Mouse (Mus musculus) hindbrain, embryonic 11.5 days (tissue): ENCODE measurements around the gene Abhd2. TPM values are rescaled to one million over a fixed set of nuclear protein-coding genes. Genes with fewer than 3 reads are reported as not detected.

ENCODE experiments used
- ATAC-seq: fragments of 200-750 bp; cut with Nextera tagmentation; 2 replicates; pipeline ENCODE4 v1.8.0; 2017; ENCODE audit warnings: mild to moderate bottlenecking, moderate TSS enrichment, moderate library complexity; ENCODE audit not compliant: low FRiP score
- DNase-seq: peaks from one replicate; pipeline ENCODE4 v3.0.0-alpha.2; 2015; ENCODE audit warnings: low spot score
- H3K27ac ChIP-seq: fragments of 300-500 bp; sonication (generic); 2 replicates; pipeline ENCODE4 v1.5.1; 2014; ENCODE audit warnings: mild to moderate bottlenecking, low read depth, low read length
- H3K27me3 ChIP-seq: fragments of 300-500 bp; sonication (generic); 2 replicates; pipeline ENCODE4 v1.6.1; 2014; ENCODE audit warnings: mild to moderate bottlenecking, low read length, moderate library complexity, mixed read lengths; ENCODE audit not compliant: control insufficient read depth, insufficient read depth
- H3K36me3 ChIP-seq: fragments of 300-500 bp; sonication (generic); 2 replicates; pipeline ENCODE4 v1.6.1; 2014; ENCODE audit warnings: mild to moderate bottlenecking, low read length, moderate library complexity, mixed read lengths; ENCODE audit not compliant: control insufficient read depth, insufficient read depth
- H3K4me1 ChIP-seq: fragments of 300-500 bp; sonication (generic); replicated peaks from 2 replicates; pipeline ENCODE4 v1.6.1; 2014; ENCODE audit warnings: low read length, mixed read lengths; ENCODE audit not compliant: control insufficient read depth, insufficient read depth
- H3K4me2 ChIP-seq: fragments of 300-500 bp; sonication (generic); replicated peaks from 2 replicates; pipeline ENCODE4 v1.6.1; 2014; ENCODE audit warnings: mild to moderate bottlenecking, low read depth, low read length
- H3K4me3 ChIP-seq: fragments of 300-500 bp; sonication (generic); 2 replicates; pipeline ENCODE4 v1.5.1; 2014; ENCODE audit warnings: low read depth, low read length
- H3K9ac ChIP-seq: fragments of 300-500 bp; sonication (generic); 2 replicates; pipeline ENCODE4 v1.6.1; 2014; ENCODE audit warnings: low read depth, low read length
- H3K9me3 ChIP-seq: fragments of 300-500 bp; sonication (generic); 2 replicates; pipeline ENCODE4 v1.6.1; 2016; ENCODE audit warnings: low read length; ENCODE audit not compliant: control insufficient read depth
- whole genome bisulfite sequencing: fragments of 180-500 bp; shearing (Covaris S2); extraction: QIAGEN DNeasy Blood & Tissue Kit; methylation state at CpG from one replicate; pipeline ENCODE4 v1.1.7; 2014; 5-methylcytosine and 5-hydroxymethylcytosine counted together
- polyA plus RNA-seq: library from polyadenylated mRNA; unstranded; fragments of >200 nt; fragmentation: Nextera tagmentation; extraction: Ambion mirVana; gene quantifications from 2 replicates; pipeline ENCODE4 v1.2.1, GENCODE M21; 2014

Gene Abhd2
- polyA plus RNA-seq, 1 experiment from 2014 or later = 12.2 TPM

DNA sequence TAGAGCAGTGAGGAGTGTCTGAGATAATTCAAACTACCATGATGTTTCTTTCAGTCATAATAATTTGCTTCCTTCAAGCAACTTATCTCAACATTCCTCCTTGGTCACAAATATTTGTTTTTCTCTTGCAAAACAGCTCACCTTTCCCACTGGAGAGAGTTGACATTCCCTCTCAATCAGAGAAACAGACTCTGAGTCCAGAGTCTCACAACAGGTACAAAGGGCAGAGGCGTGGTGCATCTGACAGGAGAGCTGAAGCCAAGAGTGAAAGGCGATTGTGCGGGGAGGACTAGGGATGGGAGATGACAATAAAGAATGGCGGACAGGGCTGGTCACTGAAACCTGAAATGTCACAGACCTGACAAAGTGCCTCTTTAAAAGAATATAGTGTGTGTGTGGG lies 16.3 kb upstream of the Abhd2 start:
- Histone ChIP-seq H3K9me3 (no peaks in the 10 kb centered on the region), H3K4me1 (no peaks in the 10 kb centered on the region), H3K27me3 (no peaks in the 10 kb centered on the region), H3K27ac (no peak overlapping the region), H3K4me3 (no peak overlapping the region), H3K36me3 (no peaks in the 10 kb centered on the region), H3K9ac (no peak overlapping the region), H3K4me2 (no peak overlapping the region)
- no peak for DNase-seq
- ATAC-seq = no peak
- 91% methylated on average over 4 of the region's 4 CpGs for WGBS

DNA sequence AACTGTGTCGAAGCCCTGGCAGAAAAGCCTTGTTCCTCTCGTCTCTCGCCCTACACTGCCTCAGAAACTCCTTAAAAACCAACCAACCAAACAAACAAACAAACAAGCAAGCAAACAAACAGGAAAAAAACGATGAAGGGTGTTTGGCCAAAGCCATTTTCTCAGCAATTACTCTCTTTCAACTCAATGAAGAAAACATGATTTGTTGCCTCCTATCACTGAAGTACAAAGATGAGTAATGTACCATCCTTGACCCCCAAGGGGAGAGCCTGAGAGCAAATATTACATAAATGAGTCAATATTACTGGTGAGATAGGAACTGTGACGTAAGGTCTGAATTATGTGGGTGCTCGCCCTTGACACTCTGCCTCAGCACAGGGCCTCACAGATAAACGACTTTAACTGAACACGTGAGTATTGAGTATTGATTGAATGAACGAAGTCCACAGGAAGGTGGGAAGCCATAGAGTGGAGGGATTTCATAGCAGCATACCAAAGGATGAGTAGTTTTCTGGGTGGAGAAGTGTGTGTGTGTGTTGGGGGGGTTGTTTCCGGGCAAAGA lies 13.9 kb upstream of the Abhd2 start:
- 89% methylated on average over 10 of the region's 10 CpGs for WGBS
- no peak for ATAC-seq

DNA sequence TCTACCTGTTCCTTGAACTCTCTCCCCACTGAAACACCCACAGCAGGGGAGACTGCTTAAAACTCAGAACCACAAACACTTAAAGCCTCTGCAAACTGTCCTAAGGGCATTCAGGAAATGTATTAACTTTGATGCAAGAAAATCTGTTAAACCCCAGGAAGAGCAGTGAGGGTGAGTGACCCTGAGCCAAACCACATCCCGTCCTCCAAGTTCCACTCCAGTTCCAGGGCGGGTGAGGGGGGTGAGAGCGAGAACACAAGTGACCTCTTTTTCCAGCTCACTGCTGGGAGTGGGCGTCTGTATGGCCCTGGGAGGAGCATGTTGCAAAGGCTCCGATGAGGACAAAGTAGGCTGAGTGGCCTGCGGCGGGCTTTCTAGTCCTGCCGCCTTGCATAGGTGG lies 10.5 kb upstream of the Abhd2 start:
- Histone ChIP-seq H3K4me2 (no peak overlapping the region), H3K27ac (no peak overlapping the region), H3K36me3 (no peaks in the 10 kb centered on the region), H3K4me1 (no peaks in the 10 kb centered on the region), H3K27me3 (no peaks in the 10 kb centered on the region), H3K9me3 (no peaks in the 10 kb centered on the region), H3K4me3 (no peak overlapping the region), H3K9ac (no peak overlapping the region)
- DNase-seq (no peak), ATAC-seq (no peak)
- 86% methylated on average over 8 of the region's 8 CpGs for WGBS

More for the DNA sequence above, 13.9 kb upstream of the Abhd2 start:
- Histone ChIP-seq H3K4me1 (no peaks in the 10 kb centered on the region), H3K9ac (no peak overlapping the region), H3K4me3 (no peak overlapping the region), H3K36me3 (no peaks in the 10 kb centered on the region), H3K27me3 (no peaks in the 10 kb centered on the region), H3K4me2 (no peak overlapping the region), H3K9me3 (no peaks in the 10 kb centered on the region), H3K27ac (no peak overlapping the region)
- DNase-seq = no peak

DNA sequence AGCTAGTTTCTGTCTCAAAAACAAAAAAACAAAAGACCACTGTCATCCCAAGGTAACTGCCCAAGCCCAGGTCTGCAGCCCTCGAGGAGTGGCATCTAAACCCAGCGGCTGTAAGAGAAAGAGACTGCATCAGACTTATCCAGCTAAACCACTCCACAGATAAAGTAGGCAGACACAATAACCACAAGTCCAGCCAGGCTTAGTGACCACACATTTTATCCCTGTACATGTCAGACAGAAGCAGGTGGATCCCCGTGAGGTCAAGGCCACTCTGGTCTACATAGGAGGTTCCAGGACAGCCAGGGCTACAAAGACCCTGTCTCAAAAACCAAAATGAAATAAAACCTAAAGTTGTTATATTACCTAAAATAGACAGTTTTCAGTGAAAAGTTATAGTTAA lies 9.2 kb upstream of the Abhd2 start:
- no peaks in the 10 kb centered on the region for H3K4me1 ChIP-seq
- whole genome bisulfite sequencing = 97% methylated on average over 3 of the region's 3 CpGs
- no peaks in the 10 kb centered on the region for H3K9me3 ChIP-seq
- no peak overlapping the region for H3K4me2 ChIP-seq
- DNase-seq (no peak), ATAC-seq (no peak)
- no peaks in the 10 kb centered on the region for H3K27me3 ChIP-seq
- H3K4me3 ChIP-seq = no peak overlapping the region
- H3K9ac ChIP-seq = no peak overlapping the region
- H3K36me3 ChIP-seq = no peaks in the 10 kb centered on the region
- H3K27ac ChIP-seq = no peak overlapping the region

DNA sequence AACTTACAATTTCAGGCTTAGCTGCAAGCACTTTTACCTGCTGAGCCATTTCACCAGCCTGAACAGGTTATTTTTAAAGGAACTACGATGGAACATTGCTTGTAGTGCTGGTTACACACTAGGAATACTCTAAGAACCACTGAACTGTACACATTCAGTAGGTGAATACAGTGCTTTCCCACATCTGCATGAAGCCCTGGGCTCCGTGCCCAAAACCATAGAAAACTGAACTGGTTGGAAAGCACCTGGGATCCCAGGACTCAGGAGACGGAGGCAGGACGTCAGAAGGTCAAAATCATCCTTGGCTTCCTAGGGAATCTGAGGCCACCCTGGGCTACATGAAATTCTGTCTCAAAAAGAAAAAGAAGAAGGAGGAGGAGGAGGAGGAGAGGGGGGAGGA lies 6.8 kb upstream of the Abhd2 start:
- ATAC-seq (no peak), DNase-seq (no peak)
- WGBS = 78% methylated on average over 4 of the region's 4 CpGs
- Histone ChIP-seq H3K4me1 (no peaks in the 10 kb centered on the region), H3K4me2 (no peak overlapping the region), H3K27me3 (no peaks in the 10 kb centered on the region), H3K9ac (no peak overlapping the region), H3K4me3 (no peak overlapping the region), H3K27ac (no peak overlapping the region), H3K9me3 (no peaks in the 10 kb centered on the region), H3K36me3 (no peaks in the 10 kb centered on the region)

DNA sequence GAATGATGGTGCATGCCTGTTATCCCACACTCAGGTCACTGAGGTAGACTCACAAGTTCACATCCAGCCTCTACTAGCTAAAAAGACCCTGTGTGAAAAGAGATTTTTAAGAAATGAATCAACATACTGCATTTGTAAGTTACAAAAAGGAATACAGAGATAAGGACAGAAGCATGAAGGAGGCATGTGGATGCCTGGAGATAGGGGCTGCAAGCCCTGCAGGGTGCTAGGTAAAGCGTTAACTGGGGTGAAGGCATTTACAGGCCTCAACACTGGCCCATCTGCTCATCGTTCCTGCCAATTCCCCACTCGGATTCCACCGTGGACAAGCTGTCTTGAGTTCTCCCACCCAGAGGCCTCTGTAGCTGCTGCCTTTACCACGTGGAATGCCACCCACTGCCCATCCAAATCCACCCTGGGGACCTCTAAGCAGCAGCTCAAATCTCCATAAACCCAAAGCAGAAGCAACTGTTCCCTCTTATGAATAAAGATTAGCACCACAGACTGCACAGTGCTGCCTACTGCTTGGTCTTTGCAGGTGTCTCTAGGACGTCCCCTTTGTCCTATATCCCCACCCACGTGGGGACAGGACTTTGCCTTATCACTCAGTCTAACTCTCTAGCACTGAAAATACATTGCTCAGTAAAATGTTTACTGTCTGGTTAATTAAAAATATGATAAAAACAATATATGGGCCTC lies 5.2 kb upstream of the Abhd2 start:
- Histone ChIP-seq H3K4me2 (no peak overlapping the region), H3K9ac (no peak overlapping the region), H3K4me3 (no peak overlapping the region), H3K36me3 (no peaks in the 10 kb centered on the region), H3K27ac (no peak overlapping the region), H3K4me1 (no peaks in the 10 kb centered on the region), H3K9me3 (no peaks in the 10 kb centered on the region), H3K27me3 (no peaks in the 10 kb centered on the region)
- 42% methylated on average over 7 of the region's 7 CpGs for WGBS
- ATAC-seq (no peak), DNase-seq (no peak)

DNA sequence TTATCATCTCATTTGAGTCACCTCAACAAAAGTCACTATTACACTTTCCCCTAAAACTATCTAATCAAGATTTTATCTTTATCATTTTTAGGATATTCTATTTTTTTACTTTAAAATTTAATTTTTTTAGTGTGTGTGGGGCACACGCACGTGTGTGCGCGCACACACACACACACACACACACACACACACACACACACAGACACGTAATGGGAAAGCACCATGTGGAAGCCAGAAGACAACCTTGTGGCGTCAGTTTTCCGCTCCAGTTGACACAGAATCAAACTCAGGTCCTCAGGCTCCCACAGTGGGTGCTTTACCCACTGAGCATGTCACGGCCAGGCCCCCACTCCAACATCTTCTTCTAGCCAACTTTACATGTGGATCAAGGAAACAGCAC lies 4.1 kb upstream of the Abhd2 start:
- Histone ChIP-seq H3K27me3 (no peaks in the 10 kb centered on the region), H3K9me3 (no peaks in the 10 kb centered on the region), H3K4me3 (no peak overlapping the region), H3K4me2 (no peak overlapping the region), H3K9ac (no peak overlapping the region), H3K27ac (no peak overlapping the region), H3K36me3 (no peaks in the 10 kb centered on the region), H3K4me1 (no peaks in the 10 kb centered on the region)
- whole genome bisulfite sequencing = 88% methylated on average over 8 of the region's 8 CpGs
- no peak for DNase-seq
- no peak for ATAC-seq

DNA sequence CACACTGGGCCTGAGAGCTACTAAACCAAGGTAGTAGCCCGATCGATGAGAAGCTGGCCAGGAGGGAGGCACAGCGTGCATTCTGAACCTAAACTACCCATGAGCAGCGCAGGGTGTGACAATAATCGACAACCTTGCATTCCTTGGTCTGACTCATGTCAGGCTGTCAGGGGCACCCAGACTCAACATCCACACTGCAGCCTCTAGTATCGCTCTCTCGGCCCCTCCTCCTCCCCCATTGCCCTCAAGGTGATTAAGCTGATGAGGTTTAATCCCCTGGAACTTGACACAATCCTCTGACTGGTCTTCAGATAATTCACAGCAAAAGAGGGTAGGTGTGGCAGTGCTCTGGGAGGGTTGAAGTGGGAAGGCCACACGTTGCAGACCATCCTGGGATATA lies 3.6 kb upstream of the Abhd2 start:
- no peaks in the 10 kb centered on the region for H3K4me1 ChIP-seq
- H3K4me3 ChIP-seq = no peak overlapping the region
- whole genome bisulfite sequencing = 62% methylated on average over 8 of the region's 8 CpGs
- ATAC-seq (no peak), DNase-seq (no peak)
- no peaks in the 10 kb centered on the region for H3K9me3 ChIP-seq
- H3K27ac ChIP-seq = no peak overlapping the region
- H3K4me2 ChIP-seq = no peak overlapping the region
- no peaks in the 10 kb centered on the region for H3K36me3 ChIP-seq
- H3K9ac ChIP-seq = no peak overlapping the region
- H3K27me3 ChIP-seq = no peaks in the 10 kb centered on the region

DNA sequence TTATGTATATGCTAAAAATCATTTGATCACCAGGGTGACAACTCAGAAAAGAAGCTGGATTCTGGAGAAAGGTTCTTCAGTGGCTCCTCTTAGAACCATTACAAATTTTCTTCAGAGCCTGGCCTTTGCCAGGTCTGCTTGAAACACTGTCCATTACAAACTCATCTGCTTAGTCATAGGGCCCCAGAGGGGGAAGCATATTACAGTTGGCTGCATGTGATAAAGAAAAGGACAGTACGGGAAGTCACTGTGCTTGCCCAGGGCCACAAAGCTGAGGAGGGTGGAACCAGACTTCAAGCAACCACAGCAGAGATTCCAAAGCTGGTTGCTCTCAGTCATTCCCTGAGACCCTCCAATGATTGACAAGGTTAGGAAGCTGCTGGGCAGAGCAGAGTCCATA lies 3.1 kb upstream of the Abhd2 start:
- Histone ChIP-seq H3K4me2 (no peak overlapping the region), H3K4me1 (no peaks in the 10 kb centered on the region), H3K27ac (no peak overlapping the region), H3K9me3 (no peaks in the 10 kb centered on the region), H3K27me3 (no peaks in the 10 kb centered on the region), H3K36me3 (no peaks in the 10 kb centered on the region), H3K9ac (no peak overlapping the region), H3K4me3 (no peak overlapping the region)
- DNase-seq (no peak), ATAC-seq (no peak)
- 79% methylated on average over 1 of the region's 1 CpGs for WGBS
